Mouse (Mus musculus) megakaryocyte progenitor cell, adult 5-6 weeks (primary cell): ENCODE measurements around the gene Hrh1. TPM values are rescaled to one million over a fixed set of nuclear protein-coding genes. Genes with fewer than 3 reads are reported as not detected.
"Not testable (repeated sequence)": the region's sequence is repeated elsewhere in the genome, so short reads cannot be mapped to it uniquely, and the experiment has no call there.

ENCODE experiments used
- ATAC-seq: replicated peaks from 2 replicates; pipeline ENCODE4 v1.8.0; 2016; ENCODE audit warnings: mild to moderate bottlenecking, moderate TSS enrichment, inconsistent platforms; ENCODE audit not compliant: poor library complexity
- total RNA-seq, 2 experiments: library from RNA; stranded (forward) in 1 of 2; stranded (reverse) in 1 of 2; fragments of 157-497, 149-512 nt in 1 of 2; fragments of 200-1000 nt in 1 of 2; gene quantifications; 2 replicates each; pipeline versions ENCODE4 v1.2.3 to v1.2.4; 2015 to 2017

Hrh1 gene
- total RNA-seq, 2 experiments from 2014 or later = not detected

GRCm38 (mm10) chr6:114457299-114457698, 59.6 kb downstream of the Hrh1 start:
- 0 out of 2 replicates have a peak, but pooled peaks have one; percentile 22 for ATAC-seq

GRCm38 (mm10) chr6:114458191-114458590, 60.5 kb downstream of the Hrh1 start:
- peak; percentile 92 for ATAC-seq

- ATAC-seq = no peak
Observed at GRCm38 (mm10) chr6:114459969-114460368, 62.2 kb downstream of the Hrh1 start.

- no peak for ATAC-seq
Observed at GRCm38 (mm10) chr6:114461536-114461935, 63.8 kb downstream of the Hrh1 start.

- ATAC-seq = no peak
Observed at GRCm38 (mm10) chr6:114462747-114463146, 65.0 kb downstream of the Hrh1 start.

GRCm38 (mm10) chr6:114473541-114473940, 75.8 kb downstream of the Hrh1 start:
- no peak for ATAC-seq

- no peak for ATAC-seq
Observed at GRCm38 (mm10) chr6:114474059-114474458, 76.3 kb downstream of the Hrh1 start.

GRCm38 (mm10) chr6:114474911-114475310, 77.2 kb downstream of the Hrh1 start:
- ATAC-seq = no peak

- ATAC-seq = no peak
Observed at GRCm38 (mm10) chr6:114478771-114479170, 81.0 kb downstream of the Hrh1 start.

- 0 out of 2 replicates have a peak, but pooled peaks have one; percentile 34 for ATAC-seq
Observed at GRCm38 (mm10) chr6:114479644-114480410, 82.1 kb downstream of the Hrh1 start.

GRCm38 (mm10) chr6:114489371-114489770, 91.6 kb downstream of the Hrh1 start:
- no peak for ATAC-seq

- ATAC-seq = not testable (repeated sequence)
Observed at GRCm38 (mm10) chr6:114492588-114492987, 94.9 kb downstream of the Hrh1 start.

- ATAC-seq = not testable (repeated sequence)
Observed at GRCm38 (mm10) chr6:114494987-114495386, 97.3 kb downstream of the Hrh1 start.

GRCm38 (mm10) chr6:114514038-114514437, 116.3 kb downstream of the Hrh1 start:
- ATAC-seq = not testable (repeated sequence)

GRCm38 (mm10) chr6:114528709-114529108, 131.0 kb downstream of the Hrh1 start:
- not testable (repeated sequence) for ATAC-seq

Other genes with a start within 250 kb of the Hrh1 start
- not detected in 2 replicates for gene Slc6a1, start 115.3 kb upstream of the Hrh1 start, total RNA-seq (2015)
- not detected in 2 replicates for gene Slc6a1, start 115.3 kb upstream of the Hrh1 start, total RNA-seq (2017)
- gene Atg7, start 245.2 kb downstream of the Hrh1 start, total RNA-seq (2015) = 17.5 and 24.5 TPM in 2 replicates
- 18.1 and 23.3 TPM in 2 replicates for gene Atg7, start 245.2 kb downstream of the Hrh1 start, total RNA-seq (2017)